Mouse (Mus musculus) intestine, embryonic 16.5 days (tissue): ENCODE measurements at regions not wholly inside any gene's neighbourhood (a gene's known extent, or its start where the extent isn't known, plus 50 kb on each side); places are given as distances from the start of the nearest gene placed in this dataset.

ENCODE experiments used
- ATAC-seq: fragments of 200-750 bp; cut with Nextera tagmentation; 2 replicates; pipeline ENCODE4 v1.8.0; 2017; ENCODE audit warnings: moderate TSS enrichment, moderate library complexity
- H3K27ac ChIP-seq: fragments of 300-500 bp; sonication (generic); 2 replicates; pipeline ENCODE4 v1.5.1; 2014; ENCODE audit warnings: mild to moderate bottlenecking, low read length
- H3K27me3 ChIP-seq: fragments of 300-500 bp; sonication (generic); replicated peaks from 2 replicates; pipeline ENCODE4 v1.6.1; 2014; ENCODE audit warnings: low read length, control low read depth, mixed read lengths; ENCODE audit not compliant: control insufficient read depth, insufficient read depth
- H3K36me3 ChIP-seq: fragments of 300-500 bp; sonication (generic); 2 replicates; pipeline ENCODE4 v1.6.1; 2014; ENCODE audit warnings: low read length, control low read depth; ENCODE audit not compliant: control insufficient read depth, insufficient read depth
- H3K4me1 ChIP-seq: fragments of 300-500 bp; sonication (generic); 2 replicates; pipeline ENCODE4 v1.6.1; 2014; ENCODE audit warnings: low read length, control low read depth, mixed read lengths; ENCODE audit not compliant: control insufficient read depth, insufficient read depth
- H3K4me2 ChIP-seq: fragments of 300-500 bp; sonication (generic); 2 replicates; pipeline ENCODE4 v1.6.1; 2014; ENCODE audit warnings: low read depth, low read length, control low read depth
- H3K4me3 ChIP-seq: fragments of 300-500 bp; sonication (generic); 2 replicates; pipeline ENCODE4 v1.5.1; 2014; ENCODE audit warnings: mild to moderate bottlenecking, low read length
- H3K9ac ChIP-seq: fragments of 300-500 bp; sonication (generic); 2 replicates; pipeline ENCODE4 v1.6.1; 2014; ENCODE audit warnings: low read depth, low read length
- H3K9me3 ChIP-seq: fragments of 300-500 bp; sonication (generic); 2 replicates; pipeline ENCODE4 v1.6.1; 2016; ENCODE audit warnings: low read length, control low read depth; ENCODE audit not compliant: control insufficient read depth
- WGBS: fragments of 180-500 bp; shearing (Covaris S2); extraction: QIAGEN DNeasy Blood & Tissue Kit; methylation state at CpG from one replicate; pipeline ENCODE4 v1.1.7; 2014; 5-methylcytosine and 5-hydroxymethylcytosine counted together

GRCm38 (mm10) chr6:4417247-4417709 lies 87.3 kb upstream of the Col1a2 start:
- Histone ChIP-seq H3K4me1 (no peaks in the 10 kb centered on the region), H3K9me3 (no peaks in the 10 kb centered on the region), H3K27me3 (no peaks in the 10 kb centered on the region), H3K4me3 (no peak overlapping the region), H3K27ac (0 out of 2 replicates have a peak overlapping the region, but pooled peaks have one; percentile 31), H3K36me3 (no peaks in the 10 kb centered on the region), H3K4me2 (0 out of 2 replicates have a peak overlapping the region, but pooled peaks have one; percentile 23), H3K9ac (no peak overlapping the region)
- WGBS = 26% methylated on average over 6 of the region's 6 CpGs
- peak; percentile 79 for ATAC-seq

DNA sequence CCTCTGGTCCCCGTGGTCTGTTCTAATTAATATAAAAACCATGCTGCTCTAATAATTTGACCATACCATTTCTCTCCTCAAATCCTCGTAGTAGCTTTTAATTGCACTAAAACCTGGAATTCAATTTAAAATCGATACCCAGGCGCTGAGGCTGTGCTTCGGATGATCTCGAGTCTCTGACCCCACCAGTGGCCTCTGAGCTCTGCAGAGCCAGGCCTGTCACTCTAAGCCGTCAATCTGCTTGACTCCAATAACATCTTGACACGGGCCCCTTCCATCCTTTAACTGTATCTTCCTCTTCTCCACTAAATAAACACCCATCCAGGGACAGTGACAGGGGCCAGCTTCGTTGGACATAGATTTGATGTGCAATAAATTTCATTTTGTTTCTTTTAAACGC lies 86.2 kb upstream of the Col1a2 start:
- H3K27ac ChIP-seq = no peak overlapping the region
- no peaks in the 10 kb centered on the region for H3K9me3 ChIP-seq
- H3K4me1 ChIP-seq = no peaks in the 10 kb centered on the region
- H3K4me2 ChIP-seq = no peak overlapping the region
- no peak overlapping the region for H3K4me3 ChIP-seq
- WGBS = 59% methylated on average over 10 of the region's 10 CpGs
- no peaks in the 10 kb centered on the region for H3K27me3 ChIP-seq
- no peaks in the 10 kb centered on the region for H3K36me3 ChIP-seq
- H3K9ac ChIP-seq = no peak overlapping the region
- no peak for ATAC-seq

- Histone ChIP-seq H3K27ac (peak overlapping the region; percentile 55), H3K9me3 (no peaks in the 10 kb centered on the region), H3K4me1 (no peaks in the 10 kb centered on the region), H3K4me3 (no peak overlapping the region), H3K9ac (no peak overlapping the region), H3K36me3 (no peaks in the 10 kb centered on the region), H3K4me2 (no peak overlapping the region), H3K27me3 (no peaks in the 10 kb centered on the region)
- peak; percentile 67 for ATAC-seq
- 58% methylated on average over 5 of the region's 5 CpGs for WGBS
These were observed 85.7 kb upstream of the Col1a2 start for GRCm38 (mm10) chr6:4418941-4419351.

DNA sequence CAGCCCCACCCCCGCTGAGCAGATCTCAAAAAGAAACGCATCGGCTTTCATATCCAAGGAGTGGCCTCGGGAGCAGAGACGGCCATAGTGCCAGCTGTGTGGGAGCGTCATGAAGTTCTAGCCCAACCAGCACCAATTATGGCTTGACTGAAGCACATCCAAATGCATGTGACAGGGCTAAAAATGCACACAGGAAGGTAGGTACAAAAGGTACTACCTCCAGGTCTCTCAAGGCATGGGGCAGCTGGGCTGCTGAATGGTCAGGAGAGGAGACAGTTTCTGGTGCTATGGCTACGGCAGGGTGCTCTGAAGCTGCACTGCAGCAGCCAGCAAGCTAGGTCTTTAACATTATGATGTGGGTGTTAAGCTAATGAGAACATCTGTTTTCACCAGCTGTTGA lies 83.1 kb upstream of the Col1a2 start:
- H3K4me2 ChIP-seq = no peak overlapping the region
- ATAC-seq = no peak
- H3K9ac ChIP-seq = no peak overlapping the region
- no peaks in the 10 kb centered on the region for H3K9me3 ChIP-seq
- H3K27ac ChIP-seq = no peak overlapping the region
- H3K4me1 ChIP-seq = no peaks in the 10 kb centered on the region
- H3K36me3 ChIP-seq = no peaks in the 10 kb centered on the region
- 86% methylated on average over 7 of the region's 7 CpGs for WGBS
- H3K27me3 ChIP-seq = no peaks in the 10 kb centered on the region
- no peak overlapping the region for H3K4me3 ChIP-seq

- no peaks in the 10 kb centered on the region for H3K36me3 ChIP-seq
- no peak for ATAC-seq
- no peak overlapping the region for H3K4me2 ChIP-seq
- H3K4me1 ChIP-seq = no peaks in the 10 kb centered on the region
- no peak overlapping the region for H3K27ac ChIP-seq
- 94% methylated on average over 4 of the region's 4 CpGs for WGBS
- H3K4me3 ChIP-seq = no peak overlapping the region
- no peak overlapping the region for H3K9ac ChIP-seq
- H3K9me3 ChIP-seq = no peaks in the 10 kb centered on the region
- H3K27me3 ChIP-seq = no peaks in the 10 kb centered on the region
These were observed 77.5 kb upstream of the Col1a2 start for GRCm38 (mm10) chr6:4427122-4427521.

DNA sequence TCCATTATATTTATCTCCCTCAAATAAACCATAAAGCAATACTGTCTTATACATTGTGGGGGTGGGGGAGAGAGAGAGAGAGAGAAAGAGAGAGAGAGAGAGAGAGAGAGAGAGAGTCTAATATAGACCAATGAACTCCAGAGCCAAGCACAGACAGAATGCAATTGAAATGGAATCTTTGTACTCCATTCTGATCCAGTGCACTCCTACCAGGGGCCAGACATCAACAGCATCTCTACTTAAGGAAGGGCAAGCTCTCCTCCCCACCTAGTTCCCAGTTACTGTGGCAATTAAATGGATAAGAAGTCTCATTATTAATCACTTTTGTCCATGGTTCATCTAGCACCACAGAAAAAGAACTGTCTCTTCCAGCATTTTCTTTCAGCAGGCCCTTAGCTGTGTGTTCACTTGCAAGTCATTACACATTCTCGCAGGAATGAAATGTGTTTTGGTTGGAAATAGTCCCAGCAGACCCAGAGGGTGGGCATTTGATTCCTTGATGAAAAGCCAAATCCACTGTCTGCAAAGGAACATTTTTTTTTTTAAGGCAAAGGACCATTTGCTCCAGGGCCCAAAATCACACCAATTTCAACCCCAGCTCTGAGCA lies 73.8 kb upstream of the Col1a2 start:
- WGBS = 43% methylated on average over 1 of the region's 1 CpGs
- Histone ChIP-seq H3K4me1 (no peaks in the 10 kb centered on the region), H3K27ac (no peak overlapping the region), H3K4me3 (no peak overlapping the region), H3K27me3 (no peaks in the 10 kb centered on the region), H3K36me3 (no peaks in the 10 kb centered on the region), H3K4me2 (no peak overlapping the region), H3K9ac (no peak overlapping the region), H3K9me3 (no peaks in the 10 kb centered on the region)
- no peak for ATAC-seq

DNA sequence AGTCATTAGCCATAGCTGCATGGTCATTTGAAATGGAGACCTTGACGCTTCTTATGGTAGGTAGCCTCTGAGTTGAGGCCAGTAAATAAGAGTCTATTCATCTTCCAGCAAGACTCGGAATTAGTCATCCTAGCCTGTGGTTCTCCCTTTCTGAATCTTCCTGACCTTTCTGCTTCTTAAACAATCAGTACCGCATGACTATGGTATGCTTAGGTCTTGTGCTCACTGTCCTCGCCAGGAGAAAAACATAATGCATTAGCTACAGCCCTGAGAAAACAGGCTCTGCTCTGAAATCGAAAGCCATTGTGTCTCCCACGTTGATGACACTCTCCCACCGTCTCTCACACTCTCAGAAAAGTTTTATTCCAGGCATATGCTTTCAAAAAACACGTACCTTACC lies 72.4 kb upstream of the Col1a2 start:
- no peak for ATAC-seq
- H3K4me1 ChIP-seq = no peaks in the 10 kb centered on the region
- no peaks in the 10 kb centered on the region for H3K36me3 ChIP-seq
- H3K4me3 ChIP-seq = no peak overlapping the region
- H3K27ac ChIP-seq = no peak overlapping the region
- no peaks in the 10 kb centered on the region for H3K27me3 ChIP-seq
- H3K4me2 ChIP-seq = no peak overlapping the region
- 87% methylated on average over 8 of the region's 8 CpGs for WGBS
- no peak overlapping the region for H3K9ac ChIP-seq
- no peaks in the 10 kb centered on the region for H3K9me3 ChIP-seq

DNA sequence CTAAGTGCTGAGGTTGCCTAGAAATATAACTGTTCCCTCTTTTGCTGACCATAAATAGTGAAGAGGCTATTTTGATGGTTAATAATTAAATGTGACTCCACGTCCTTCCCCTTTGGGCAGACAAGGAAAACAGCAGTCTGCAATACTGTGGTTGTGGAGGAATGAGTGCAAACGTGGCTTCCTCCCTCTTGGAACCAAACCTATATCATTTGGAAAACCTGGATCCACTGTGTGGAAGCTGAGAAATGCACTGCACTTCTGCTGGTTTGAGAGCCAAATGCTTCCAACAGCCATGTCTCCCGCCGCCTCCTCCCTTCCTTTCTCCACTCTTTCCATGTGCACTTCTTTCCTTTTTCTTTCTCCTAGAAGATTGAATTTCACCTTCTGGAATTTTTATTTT lies 68.2 kb upstream of the Col1a2 start:
- H3K27me3 ChIP-seq = no peaks in the 10 kb centered on the region
- H3K4me3 ChIP-seq = no peak overlapping the region
- no peak overlapping the region for H3K4me2 ChIP-seq
- H3K4me1 ChIP-seq = no peaks in the 10 kb centered on the region
- no peak overlapping the region for H3K27ac ChIP-seq
- no peaks in the 10 kb centered on the region for H3K9me3 ChIP-seq
- ATAC-seq = no peak
- no peak overlapping the region for H3K9ac ChIP-seq
- no peaks in the 10 kb centered on the region for H3K36me3 ChIP-seq
- 68% methylated on average over 4 of the region's 4 CpGs for WGBS

DNA sequence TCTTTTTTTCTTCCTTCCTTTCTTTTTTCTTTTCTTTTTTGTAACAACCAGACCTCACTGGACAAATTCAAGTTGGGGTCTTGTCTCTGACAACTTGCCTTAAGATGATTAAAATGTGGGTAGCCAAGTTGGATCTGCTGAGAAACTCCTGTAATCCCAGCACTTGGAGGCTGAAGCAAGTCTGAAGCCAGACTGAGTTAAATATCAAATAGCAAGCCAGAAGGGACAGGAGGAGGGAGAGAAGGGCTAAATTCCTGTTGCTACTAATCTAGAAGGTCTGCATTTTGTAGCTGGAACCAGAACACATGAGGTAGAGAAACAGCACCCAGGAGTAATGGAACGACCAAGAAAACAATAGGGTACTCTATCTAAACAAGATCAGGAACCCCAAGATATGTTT lies 67.7 kb upstream of the Col1a2 start:
- Histone ChIP-seq H3K27me3 (no peaks in the 10 kb centered on the region), H3K36me3 (no peaks in the 10 kb centered on the region), H3K9me3 (no peaks in the 10 kb centered on the region), H3K9ac (no peak overlapping the region), H3K4me1 (no peaks in the 10 kb centered on the region), H3K27ac (no peak overlapping the region), H3K4me3 (no peak overlapping the region), H3K4me2 (no peak overlapping the region)
- no peak for ATAC-seq
- WGBS = 60% methylated on average over 1 of the region's 1 CpGs

DNA sequence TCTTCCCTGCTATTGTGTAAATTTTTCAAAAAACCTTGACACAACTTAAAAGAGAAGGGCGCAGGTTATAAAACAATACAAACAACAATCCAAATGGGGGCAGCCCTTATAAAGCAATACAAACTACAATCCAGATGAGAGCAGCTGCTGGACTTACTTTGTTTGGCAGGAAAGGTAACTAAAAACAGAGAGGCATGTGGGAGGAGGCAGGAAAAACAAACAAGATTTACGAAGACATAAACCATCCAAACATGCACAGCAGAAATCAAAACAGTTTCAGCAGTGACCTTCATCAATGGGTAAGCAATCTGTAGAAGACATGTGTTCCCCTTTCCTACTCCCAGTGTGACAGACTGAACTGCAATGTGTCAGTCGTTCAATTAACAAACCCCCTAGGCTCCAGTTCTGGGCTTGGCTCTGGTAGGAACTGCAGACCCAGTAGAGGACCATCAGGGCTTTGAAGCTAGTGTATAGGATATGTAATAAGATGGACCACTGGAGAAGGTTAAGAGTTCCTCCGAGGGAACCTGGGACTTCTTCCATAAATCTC lies 62.9 kb upstream of the Col1a2 start:
- 47% methylated on average over 4 of the region's 4 CpGs for WGBS
- H3K27ac ChIP-seq = no peak overlapping the region
- H3K4me1 ChIP-seq = no peaks in the 10 kb centered on the region
- H3K27me3 ChIP-seq = no peaks in the 10 kb centered on the region
- no peaks in the 10 kb centered on the region for H3K36me3 ChIP-seq
- H3K9ac ChIP-seq = no peak overlapping the region
- H3K9me3 ChIP-seq = no peaks in the 10 kb centered on the region
- H3K4me2 ChIP-seq = no peak overlapping the region
- ATAC-seq = no peak
- no peak overlapping the region for H3K4me3 ChIP-seq
